Mouse (Mus musculus): ENCODE measurements around the gene Scaf8.

Gene Scaf8

GRCm38 (mm10) chr17:3207529-3208240 lies 92.9 kb downstream of the Scaf8 start:
- DNase-seq (ENCODE audit: low spot score in 2 of 2) = no peak

GRCm38 (mm10) chr17:3208471-3208870 lies 93.7 kb downstream of the Scaf8 start:
- no peak for DNase-seq (ENCODE audit: low spot score in 2 of 2)

- no peak for DNase-seq (ENCODE audit: low spot score in 2 of 2)
Observed at GRCm38 (mm10) chr17:3209581-3209980, 94.8 kb downstream of the Scaf8 start.

- no peak for DNase-seq (ENCODE audit: low spot score in 2 of 2)
Observed at GRCm38 (mm10) chr17:3210134-3210533, 95.4 kb downstream of the Scaf8 start.

GRCm38 (mm10) chr17:3212105-3212504 lies 97.3 kb downstream of the Scaf8 start:
- no peak for DNase-seq (ENCODE audit: low spot score in 2 of 2)

- DNase-seq (ENCODE audit: low spot score in 2 of 2) = no peak
Observed at GRCm38 (mm10) chr17:3212886-3213285, 98.1 kb downstream of the Scaf8 start.

- no peak for DNase-seq (ENCODE audit: low spot score in 2 of 2)
Observed at GRCm38 (mm10) chr17:3214852-3215251, 100.1 kb downstream of the Scaf8 start.

- DNase-seq (ENCODE audit: low spot score in 2 of 2) = no peak
Observed at GRCm38 (mm10) chr17:3217023-3217422, 102.3 kb downstream of the Scaf8 start.

GRCm38 (mm10) chr17:3218364-3218763 lies 103.6 kb downstream of the Scaf8 start:
- DNase-seq (ENCODE audit: low spot score in 2 of 2) = peak in 1 of 2 experiments; percentile 9

GRCm38 (mm10) chr17:3218916-3219315 lies 104.1 kb downstream of the Scaf8 start:
- DNase-seq (ENCODE audit: low spot score in 2 of 2) = no peak

GRCm38 (mm10) chr17:3220201-3220600 lies 105.4 kb downstream of the Scaf8 start:
- no peak for DNase-seq (ENCODE audit: low spot score in 2 of 2)

- no peak for DNase-seq (ENCODE audit: low spot score in 2 of 2)
Observed at GRCm38 (mm10) chr17:3223071-3223470, 108.3 kb downstream of the Scaf8 start.

GRCm38 (mm10) chr17:3223721-3224120 lies 108.9 kb downstream of the Scaf8 start:
- no peak for DNase-seq (ENCODE audit: low spot score in 2 of 2)

- peak; percentile 80 to 85 for DNase-seq (ENCODE audit: low spot score in 2 of 2)
Observed at GRCm38 (mm10) chr17:3224383-3225106, 109.8 kb downstream of the Scaf8 start.

- DNase-seq (ENCODE audit: low spot score in 2 of 2) = peak in 1 of 2 experiments; percentile 35
Observed at GRCm38 (mm10) chr17:3230231-3231000, 115.6 kb downstream of the Scaf8 start.

- DNase-seq (ENCODE audit: low spot score in 2 of 2) = no peak
Observed at GRCm38 (mm10) chr17:3232626-3233025, 117.9 kb downstream of the Scaf8 start.

- no peak for DNase-seq (ENCODE audit: low spot score in 2 of 2)
Observed at GRCm38 (mm10) chr17:3243672-3244071, 128.9 kb downstream of the Scaf8 start.

- peak in 1 of 2 experiments; percentile 19 for DNase-seq (ENCODE audit: low spot score in 2 of 2)
Observed at GRCm38 (mm10) chr17:3244881-3245739, 130.3 kb downstream of the Scaf8 start.

GRCm38 (mm10) chr17:3246665-3247370 lies 132.0 kb downstream of the Scaf8 start:
- no peak for DNase-seq (ENCODE audit: low spot score in 2 of 2)

Data from urinary bladder, postnatal 36 days (tissue).